Mouse (Mus musculus): ENCODE measurements around the gene Tmem176a.
"Not testable (repeated sequence)": the region's sequence is repeated elsewhere in the genome, so short reads cannot be mapped to it uniquely, and the experiment has no call there.

The Tmem176a gene

DNA sequence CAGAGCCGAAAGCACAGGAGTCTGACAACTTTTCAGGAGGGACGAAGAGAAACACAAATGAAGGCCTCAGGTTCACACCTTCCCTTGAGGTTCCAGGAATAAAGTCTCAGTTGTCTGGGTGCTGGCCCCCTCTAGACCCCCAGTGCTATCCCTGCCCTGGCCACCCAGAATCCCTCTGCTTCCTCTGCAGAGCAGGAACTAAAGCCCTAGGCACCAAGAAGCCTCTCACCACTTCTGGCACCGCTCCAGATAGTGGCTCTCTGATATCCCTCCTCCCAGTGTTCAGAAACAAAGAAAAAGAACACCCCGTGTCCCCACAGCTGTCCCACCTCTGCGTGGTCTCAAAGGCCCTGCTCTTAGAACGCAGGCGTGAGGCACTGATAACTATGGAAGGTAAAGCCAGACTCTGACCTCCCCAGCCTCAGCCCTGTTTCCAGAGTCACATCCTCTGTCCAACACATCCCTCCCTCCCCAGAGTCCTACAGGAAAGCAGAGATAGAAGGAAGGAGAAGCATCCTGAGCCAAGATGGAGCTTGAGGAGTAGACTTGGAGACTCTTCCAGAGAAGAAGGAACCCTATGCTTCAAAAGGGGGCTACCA, at the start of gene Tmem176a:
Gene Tmem176a (plus strand): TSS at position 549 of the 599 bp plus-strand sequence.
- DNase-seq (ENCODE audit: low read depth): no peak

GRCm38 (mm10) chr6:48801897-48802296, 38.8 kb upstream of the Tmem176a start:
- DNase-seq (ENCODE audit: low read depth): no peak

GRCm38 (mm10) chr6:48803406-48804051, 37.2 kb upstream of the Tmem176a start:
- no peak for DNase-seq (ENCODE audit: low read depth)

- DNase-seq (ENCODE audit: low read depth): no peak
Measured at GRCm38 (mm10) chr6:48804346-48804745, 36.4 kb upstream of the Tmem176a start.

DNA sequence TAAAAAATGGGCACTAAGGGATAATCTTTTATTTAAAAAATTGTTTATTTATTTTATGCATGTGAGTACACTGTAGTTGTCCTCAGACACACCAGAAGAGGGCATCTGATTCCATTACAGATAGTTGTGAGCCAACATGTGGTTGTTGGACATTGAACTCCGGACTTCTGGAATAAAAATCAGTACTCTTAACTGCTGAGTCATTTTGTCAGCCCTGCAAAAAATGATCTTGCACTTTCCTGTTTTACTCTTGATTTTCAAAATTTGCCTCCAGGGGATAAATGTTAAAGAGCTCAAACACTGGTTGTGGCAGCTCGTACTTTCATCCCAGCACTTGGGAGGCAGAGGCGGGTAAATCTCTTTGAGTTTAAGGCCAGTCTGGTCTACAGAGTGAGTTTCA, 34.0 kb upstream of the Tmem176a start:
- no peak for DNase-seq (ENCODE audit: low read depth)

DNA sequence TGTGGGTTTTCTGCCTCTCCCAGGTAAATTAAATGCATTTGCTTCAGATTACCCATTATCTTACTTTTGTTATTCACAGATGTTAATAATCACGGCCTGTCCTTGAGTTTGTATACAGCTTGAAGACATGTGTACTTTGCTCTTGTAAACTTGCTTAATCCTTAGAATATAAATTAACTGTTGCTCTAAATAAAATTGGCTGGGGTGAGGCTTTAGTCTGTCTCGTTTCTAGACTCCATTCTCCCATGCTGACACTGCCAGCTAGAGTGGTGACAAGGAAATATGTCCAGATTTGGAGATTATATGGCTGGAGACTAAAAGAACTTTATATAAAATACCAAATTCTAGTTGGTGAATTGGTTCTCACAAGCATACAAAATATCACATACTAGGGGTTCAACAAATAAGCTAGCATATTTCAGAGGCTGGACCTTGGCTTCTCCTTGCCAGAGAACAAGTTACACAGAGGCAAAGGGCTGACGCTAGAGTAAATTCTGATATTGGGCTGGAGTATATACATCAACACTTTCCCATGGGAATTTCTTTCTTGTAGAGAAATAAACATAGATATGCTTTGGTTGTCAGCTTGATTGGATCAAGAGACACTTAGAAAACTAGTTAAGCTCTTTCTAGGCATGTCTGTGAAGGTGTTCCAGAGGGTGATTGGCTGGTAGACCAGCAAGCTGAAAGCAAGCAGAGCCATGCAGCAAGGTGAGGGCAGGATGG, 31.1 kb upstream of the Tmem176a start:
- DNase-seq (ENCODE audit: low read depth): no peak

DNA sequence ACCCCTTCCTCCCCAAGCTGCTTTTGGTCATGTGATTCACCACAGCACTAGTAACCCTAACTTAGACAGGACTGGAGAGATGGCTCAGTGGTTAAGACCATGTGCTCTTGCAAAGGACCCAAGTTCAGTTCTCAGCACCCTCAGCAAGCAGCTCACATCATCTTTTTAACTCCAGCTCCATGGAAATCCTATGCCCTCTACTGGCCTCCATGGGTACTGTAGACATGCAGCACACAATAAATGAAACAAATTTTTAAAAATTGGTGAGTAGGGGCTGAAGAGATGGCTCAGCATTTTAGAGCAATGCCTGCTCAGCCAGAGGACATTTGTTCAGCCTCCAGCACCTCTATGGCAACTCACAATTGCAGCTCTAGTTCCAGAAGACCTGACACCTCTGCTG, 25.7 kb upstream of the Tmem176a start:
- no peak for DNase-seq (ENCODE audit: low read depth)

- DNase-seq (ENCODE audit: low read depth): peak; percentile 48
Measured at GRCm38 (mm10) chr6:48817815-48818214, 22.9 kb upstream of the Tmem176a start.

GRCm38 (mm10) chr6:48821991-48822785, 18.5 kb upstream of the Tmem176a start:
- DNase-seq (ENCODE audit: low read depth): not testable (repeated sequence)

- no peak for DNase-seq (ENCODE audit: low read depth)
Measured at GRCm38 (mm10) chr6:48825016-48825415, 15.7 kb upstream of the Tmem176a start.

DNA sequence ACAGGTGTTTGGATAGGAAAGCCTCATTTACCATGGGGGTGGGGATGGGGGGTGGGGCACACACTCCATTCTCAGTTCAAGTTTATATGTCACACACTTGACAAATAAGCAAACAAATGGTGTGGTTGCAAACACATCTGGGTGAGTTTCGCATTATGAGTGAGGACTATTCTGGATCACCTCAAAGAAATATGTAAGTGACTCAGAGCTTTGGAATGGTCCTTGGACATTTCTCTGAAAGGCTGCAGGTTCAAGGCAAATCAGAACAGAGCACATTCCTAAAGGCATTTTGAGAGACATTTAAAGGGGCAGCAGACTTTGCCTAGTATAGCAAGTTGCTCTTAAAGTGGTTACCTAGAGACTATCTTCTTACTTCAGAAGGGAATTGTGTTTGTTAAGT, 11.7 kb upstream of the Tmem176a start:
- no peak for DNase-seq (ENCODE audit: low read depth)

DNA sequence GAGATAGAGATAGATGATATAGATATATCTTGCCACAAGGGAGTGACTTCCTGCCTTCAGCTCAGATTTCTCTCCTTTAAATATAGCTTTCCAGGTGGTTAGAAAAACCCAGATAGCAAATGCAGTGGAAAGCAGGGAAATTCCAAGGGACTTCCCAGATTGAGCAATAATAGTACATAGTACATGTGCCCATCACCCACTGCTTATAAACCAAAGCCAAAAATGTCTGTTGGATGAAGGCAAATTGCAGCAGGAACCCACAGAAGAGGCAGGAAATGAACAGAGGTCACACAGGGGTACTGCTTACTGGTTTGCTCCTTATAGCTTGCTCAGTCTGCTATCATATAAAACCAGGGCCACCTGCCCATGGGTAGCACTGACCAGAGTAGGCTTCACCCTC, 11.1 kb upstream of the Tmem176a start:
- no peak for DNase-seq (ENCODE audit: low read depth)

DNA sequence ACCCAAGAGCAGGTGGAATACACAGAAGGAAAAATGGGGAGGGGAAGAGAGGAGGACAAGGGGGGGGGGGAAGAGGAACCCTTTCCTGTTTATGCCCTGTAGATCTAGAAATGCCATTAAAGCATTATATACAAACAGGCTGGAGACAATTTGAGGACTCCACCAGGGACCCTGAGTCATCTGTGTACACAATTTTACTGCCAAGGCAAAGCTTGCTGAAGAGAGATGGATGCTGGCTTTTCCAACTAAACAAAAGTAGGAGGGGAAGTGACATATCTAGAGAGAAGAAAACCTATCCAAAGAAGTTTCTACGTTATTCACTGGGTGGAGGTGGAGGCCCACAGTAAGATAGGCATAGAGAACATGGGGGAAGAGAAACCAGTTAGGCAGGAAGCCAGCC, 10.5 kb upstream of the Tmem176a start:
- no peak for DNase-seq (ENCODE audit: low read depth)

DNA sequence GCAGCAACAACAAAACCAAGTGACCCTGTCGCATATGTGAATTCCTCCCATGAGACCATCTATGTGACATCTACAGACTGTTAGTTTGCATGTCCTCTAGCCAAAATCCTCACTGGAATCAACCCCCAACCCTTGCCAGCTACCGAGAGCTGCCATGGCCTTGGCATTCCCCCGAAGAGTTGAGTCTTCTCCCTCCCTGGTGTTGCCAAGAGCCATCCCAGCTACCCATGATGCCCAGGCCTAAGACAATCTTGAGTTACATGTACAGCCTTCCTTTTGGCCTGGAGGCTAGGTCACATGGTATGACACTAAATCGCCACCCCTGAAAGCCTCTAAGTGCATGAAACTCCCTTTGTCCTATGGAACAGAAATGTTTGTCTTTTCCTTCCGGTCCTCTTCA, 9.6 kb upstream of the Tmem176a start:
- DNase-seq (ENCODE audit: low read depth): no peak

DNA sequence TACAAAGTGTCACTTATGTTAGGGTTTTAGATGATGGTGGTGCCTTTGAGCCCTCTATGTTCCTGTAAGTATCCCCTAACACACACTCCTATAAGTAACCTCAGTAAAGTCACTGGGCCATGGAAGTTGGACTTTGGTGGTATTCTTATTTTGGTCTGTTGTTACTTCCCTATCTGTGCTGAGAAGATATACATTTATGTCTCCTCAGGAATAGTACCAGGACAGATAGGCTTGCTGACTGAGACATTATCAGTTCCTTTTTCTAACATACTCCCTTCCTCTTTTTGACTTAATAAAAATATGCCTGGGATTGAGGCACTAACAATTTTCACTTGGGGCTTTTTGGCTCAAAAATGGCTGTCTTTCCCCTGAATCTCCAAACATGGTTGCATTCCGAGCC, 8.3 kb upstream of the Tmem176a start:
- no peak for DNase-seq (ENCODE audit: low read depth)

DNA sequence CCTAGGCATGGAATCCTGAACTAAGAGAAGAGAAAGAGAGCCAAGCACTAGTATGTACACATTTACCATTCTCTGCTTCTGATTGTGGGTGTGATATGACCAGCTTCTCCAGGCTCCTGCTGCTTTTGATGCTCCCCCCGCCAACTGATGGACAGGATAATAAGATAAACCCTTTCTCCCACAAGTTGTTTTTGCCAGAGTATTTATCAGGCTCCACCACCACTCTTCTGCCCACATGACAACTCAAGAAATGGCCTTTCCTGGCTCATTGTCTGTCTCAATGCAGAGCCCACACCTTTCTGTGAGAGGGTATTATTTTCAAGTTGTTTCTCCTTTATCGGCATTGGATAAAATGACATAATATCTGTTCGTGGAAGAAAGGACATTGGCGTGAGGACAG, 7.2 kb upstream of the Tmem176a start:
- no peak for DNase-seq (ENCODE audit: low read depth)

DNA sequence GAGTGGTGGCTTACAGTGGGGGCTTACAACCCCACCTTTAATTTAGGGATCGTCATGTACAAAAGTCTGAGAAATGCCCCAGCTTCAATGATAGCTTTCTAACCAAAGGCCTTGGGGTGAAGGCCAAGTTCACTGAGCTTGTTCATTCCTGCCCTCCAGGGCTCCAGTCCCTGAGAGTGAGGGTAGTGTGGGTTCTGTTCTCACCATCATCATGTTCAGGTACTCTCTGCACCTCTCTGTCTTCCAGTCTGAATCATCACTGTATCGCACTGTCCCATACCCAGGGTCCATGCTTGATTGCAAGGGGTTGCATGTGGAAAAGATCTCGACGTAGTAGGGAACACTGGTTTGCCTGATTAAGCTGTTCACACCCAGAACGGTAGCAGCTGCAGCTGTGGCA, 5.5 kb upstream of the Tmem176a start:
- DNase-seq (ENCODE audit: low read depth): no peak

- DNase-seq (ENCODE audit: low read depth): no peak
Measured at GRCm38 (mm10) chr6:48836146-48836545, 4.6 kb upstream of the Tmem176a start.

DNA sequence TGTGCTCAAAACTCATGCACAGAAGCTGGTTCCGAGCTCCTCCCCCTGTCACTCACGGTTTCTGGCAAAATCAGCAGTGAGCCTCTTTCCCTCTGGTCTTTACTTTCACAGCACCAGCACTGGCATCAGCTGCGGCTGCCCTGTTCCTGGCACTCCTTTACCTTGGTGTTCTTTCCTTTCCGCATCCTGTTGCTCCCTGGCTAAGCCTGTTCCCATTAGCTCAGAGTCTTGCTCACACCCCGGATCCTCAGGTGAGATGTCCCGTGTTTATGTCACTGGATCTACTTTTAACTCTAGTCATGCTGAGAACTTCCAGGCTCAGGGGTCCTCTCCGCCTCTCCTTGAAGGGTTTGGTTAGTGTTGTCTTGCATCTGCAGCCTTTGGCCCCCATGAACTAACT, 3.2 kb upstream of the Tmem176a start:
- no peak for DNase-seq (ENCODE audit: low read depth)

- no peak for DNase-seq (ENCODE audit: low read depth)
Measured at GRCm38 (mm10) chr6:48838321-48839080, 2.2 kb upstream of the Tmem176a start.

- no peak for DNase-seq (ENCODE audit: low read depth)
Measured at GRCm38 (mm10) chr6:48840973-48841625, 380 bp downstream of the Tmem176a start, which contains the start of gene Tmem176b. Gene Tmem176b, minus strand, starts transcription at chr6:48841496.
